Mouse (Mus musculus): ENCODE data around the gene Myo5a. TPM values are rescaled to one million over a fixed set of nuclear protein-coding genes. Genes with fewer than 3 reads are reported as not detected.

Gene Myo5a
- polyA plus RNA-seq, 1 experiment = 89.9 TPM

- no peak overlapping the region for H3K4me3 ChIP-seq (replicated peaks; ENCODE audit: insufficient read depth, low read depth, low read length)
- H3K4me1 ChIP-seq (ENCODE audit: control insufficient read depth, insufficient read depth, low read length) = peaks cover 3% of the 10 kb centered on the region; the same call in 1 of the 2 replicates
- no peak for DNase-seq
- H3K27me3 ChIP-seq (ENCODE audit: control insufficient read depth, insufficient read depth, low read length) = no peaks in the 10 kb centered on the region
- H3K27ac ChIP-seq (ENCODE audit: insufficient read depth, low read length) = no peak overlapping the region
- TF ChIP-seq CTCF (IDR thresholded peaks at IDR 0.05; ENCODE audit: borderline replicate concordance, insufficient read depth, low read depth, low read length) (no peak), POLR2A (IDR thresholded peaks at IDR 0.05; ENCODE audit: borderline replicate concordance, insufficient read depth, low read length) (no peak)
Observed at GRCm38 (mm10) chr9:75102131-75102530, 31.3 kb downstream of the Myo5a start.

DNA sequence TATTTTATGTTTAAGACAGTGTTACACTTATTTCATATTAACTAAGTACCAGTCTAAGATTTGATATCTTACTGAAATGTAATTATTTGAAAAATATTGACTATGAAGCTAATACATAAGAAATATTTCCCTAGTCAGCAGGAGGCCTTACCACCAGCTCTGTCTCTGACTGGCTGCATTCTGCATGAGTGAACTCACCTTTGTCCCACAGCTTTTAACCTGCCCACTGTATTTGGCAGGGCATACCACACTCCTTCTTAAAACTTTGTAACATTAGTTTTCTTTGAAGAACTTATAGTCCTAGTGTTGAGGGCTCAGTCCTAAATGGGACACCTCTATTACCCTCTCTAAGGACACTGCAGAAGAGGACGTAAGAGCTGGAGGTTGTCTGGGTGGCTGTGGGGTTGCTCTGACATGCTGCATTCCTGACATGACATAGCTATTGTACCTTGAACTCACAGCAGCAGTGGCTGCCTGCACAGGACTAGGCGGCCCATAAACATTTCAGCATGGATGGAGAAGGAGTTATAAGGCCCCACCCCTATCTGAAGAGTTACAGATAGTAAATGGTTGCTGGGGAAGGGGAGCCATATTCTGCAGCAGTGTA is 45.9 kb downstream of the Myo5a start:
- DNase-seq = no peak
- no peaks in the 10 kb centered on the region for H3K27me3 ChIP-seq (ENCODE audit: control insufficient read depth, insufficient read depth, low read length)
- no peak overlapping the region for H3K27ac ChIP-seq (ENCODE audit: insufficient read depth, low read length)
- TF ChIP-seq POLR2A (IDR thresholded peaks at IDR 0.05; ENCODE audit: borderline replicate concordance, insufficient read depth, low read length) (no peak), CTCF (IDR thresholded peaks at IDR 0.05; ENCODE audit: borderline replicate concordance, insufficient read depth, low read depth, low read length) (no peak)
- no peak overlapping the region for H3K4me3 ChIP-seq (replicated peaks; ENCODE audit: insufficient read depth, low read depth, low read length)
- 85% methylated on average over 2 of the region's 2 CpGs for WGBS
- H3K4me1 ChIP-seq (ENCODE audit: control insufficient read depth, insufficient read depth, low read length) = no peaks in the 10 kb centered on the region; the same call in 1 of the 2 replicates

GRCm38 (mm10) chr9:75121126-75121525 is 50.3 kb downstream of the Myo5a start:
- WGBS = 10% methylated on average over 3 of the region's 3 CpGs
- H3K4me1 ChIP-seq (ENCODE audit: control insufficient read depth, insufficient read depth, low read length) = no peaks in the 10 kb centered on the region; the same call in 1 of the 2 replicates
- TF ChIP-seq CTCF (IDR thresholded peaks at IDR 0.05; ENCODE audit: borderline replicate concordance, insufficient read depth, low read depth, low read length) = no peak
- no peaks in the 10 kb centered on the region for H3K27me3 ChIP-seq (ENCODE audit: control insufficient read depth, insufficient read depth, low read length)
- no peak overlapping the region for H3K4me3 ChIP-seq (replicated peaks; ENCODE audit: insufficient read depth, low read depth, low read length)
- H3K27ac ChIP-seq (ENCODE audit: insufficient read depth, low read length) = peak overlapping the region; percentile 20; the same call in 1 of the 2 replicates
- DNase-seq = peak; percentile 27 to 57

- no peak for DNase-seq
- H3K27ac ChIP-seq (ENCODE audit: insufficient read depth, low read length) = no peak overlapping the region
- no peak for TF ChIP-seq CTCF (IDR thresholded peaks at IDR 0.05; ENCODE audit: borderline replicate concordance, insufficient read depth, low read depth, low read length)
- TF ChIP-seq POLR2A (IDR thresholded peaks at IDR 0.05; ENCODE audit: borderline replicate concordance, insufficient read depth, low read length) = no peak
- H3K4me3 ChIP-seq (replicated peaks; ENCODE audit: insufficient read depth, low read depth, low read length) = no peak overlapping the region
- H3K27me3 ChIP-seq (ENCODE audit: control insufficient read depth, insufficient read depth, low read length) = no peaks in the 10 kb centered on the region
- H3K4me1 ChIP-seq (ENCODE audit: control insufficient read depth, insufficient read depth, low read length) = no peaks in the 10 kb centered on the region; the same call in 1 of the 2 replicates
- WGBS = 30% methylated on average over 6 of the region's 6 CpGs
Observed at GRCm38 (mm10) chr9:75124201-75124721, 53.4 kb downstream of the Myo5a start.

DNA sequence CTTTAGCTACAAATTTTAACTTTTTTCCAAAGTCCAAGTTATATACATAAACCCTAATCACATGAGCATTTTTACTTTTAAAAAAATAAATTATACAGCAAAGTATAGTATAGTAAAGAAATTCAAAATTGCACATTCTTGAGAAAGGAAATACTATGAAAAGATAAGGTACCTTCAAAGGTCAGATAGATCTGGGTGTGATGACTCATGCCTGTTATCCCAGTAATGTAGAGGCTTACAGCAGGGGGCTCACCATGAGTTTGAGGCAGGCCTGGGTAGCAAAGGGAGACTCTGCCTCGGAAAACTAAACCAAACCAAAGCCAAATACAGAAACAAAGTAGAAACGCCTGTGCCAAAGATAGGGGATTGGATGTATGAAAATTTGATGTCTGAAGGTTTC is 59.7 kb downstream of the Myo5a start:
- no peak overlapping the region for H3K27ac ChIP-seq (ENCODE audit: insufficient read depth, low read length)
- no peak for TF ChIP-seq CTCF (IDR thresholded peaks at IDR 0.05; ENCODE audit: borderline replicate concordance, insufficient read depth, low read depth, low read length)
- no peak for TF ChIP-seq POLR2A (IDR thresholded peaks at IDR 0.05; ENCODE audit: borderline replicate concordance, insufficient read depth, low read length)
- peak in 1 of 2 experiments; percentile 36 for DNase-seq
- no peak overlapping the region for H3K4me3 ChIP-seq (replicated peaks; ENCODE audit: insufficient read depth, low read depth, low read length)
- WGBS = 51% methylated on average over 2 of the region's 2 CpGs
- no peaks in the 10 kb centered on the region for H3K27me3 ChIP-seq (ENCODE audit: control insufficient read depth, insufficient read depth, low read length)
- no peaks in the 10 kb centered on the region for H3K4me1 ChIP-seq (ENCODE audit: control insufficient read depth, insufficient read depth, low read length)

DNA sequence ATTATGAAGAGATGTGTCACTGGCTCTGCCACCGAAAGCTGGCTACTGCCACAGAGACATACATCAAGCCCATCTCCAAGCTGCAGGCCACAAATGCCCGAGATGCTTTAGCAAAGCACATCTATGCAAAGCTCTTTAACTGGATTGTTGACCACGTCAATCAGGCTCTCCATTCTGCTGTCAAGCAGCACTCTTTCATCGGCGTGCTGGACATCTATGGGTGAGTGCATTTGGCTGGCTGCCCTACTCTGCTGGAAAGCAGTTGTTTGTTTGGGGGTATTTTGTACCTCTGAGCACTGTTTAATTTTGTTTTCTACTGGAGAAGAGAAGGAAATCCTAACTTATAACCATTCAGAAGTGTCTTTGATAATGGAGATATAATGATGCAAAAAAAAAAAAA is 76.1 kb downstream of the Myo5a start:
- H3K4me1 ChIP-seq (ENCODE audit: control insufficient read depth, insufficient read depth, low read length) = no peaks in the 10 kb centered on the region
- DNase-seq = no peak
- no peak for TF ChIP-seq CTCF (IDR thresholded peaks at IDR 0.05; ENCODE audit: borderline replicate concordance, insufficient read depth, low read depth, low read length)
- TF ChIP-seq POLR2A (IDR thresholded peaks at IDR 0.05; ENCODE audit: borderline replicate concordance, insufficient read depth, low read length) = no peak
- no peak overlapping the region for H3K4me3 ChIP-seq (replicated peaks; ENCODE audit: insufficient read depth, low read depth, low read length)
- WGBS = 25% methylated on average over 5 of the region's 5 CpGs
- H3K27me3 ChIP-seq (ENCODE audit: control insufficient read depth, insufficient read depth, low read length) = no peaks in the 10 kb centered on the region
- H3K27ac ChIP-seq (ENCODE audit: insufficient read depth, low read length) = no peak overlapping the region

DNA sequence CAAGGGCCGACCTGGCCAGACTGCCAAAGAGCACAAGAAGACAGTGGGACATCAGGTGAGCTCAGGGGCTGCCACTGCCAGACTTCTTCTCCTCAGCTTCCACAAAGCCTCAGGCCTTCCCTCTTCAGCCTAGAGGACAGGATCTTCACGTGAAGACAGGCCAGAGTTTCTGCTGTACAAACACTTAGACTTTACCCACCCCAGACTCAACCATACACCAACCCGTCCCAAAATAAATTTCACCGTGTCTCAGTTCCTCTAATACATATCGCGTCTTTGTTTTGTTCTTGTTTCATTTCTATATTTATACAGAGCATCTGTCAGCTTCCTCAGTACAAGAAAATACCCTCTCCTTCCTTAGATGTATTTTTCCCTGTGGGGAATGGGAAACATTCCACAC is 89.7 kb downstream of the Myo5a start:
- no peak for TF ChIP-seq CTCF (IDR thresholded peaks at IDR 0.05; ENCODE audit: borderline replicate concordance, insufficient read depth, low read depth, low read length)
- no peak for TF ChIP-seq POLR2A (IDR thresholded peaks at IDR 0.05; ENCODE audit: borderline replicate concordance, insufficient read depth, low read length)
- Histone ChIP-seq H3K27me3 (ENCODE audit: control insufficient read depth, insufficient read depth, low read length) (no peaks in the 10 kb centered on the region), H3K4me1 (ENCODE audit: control insufficient read depth, insufficient read depth, low read length) (no peaks in the 10 kb centered on the region), H3K27ac (ENCODE audit: insufficient read depth, low read length) (no peak overlapping the region), H3K4me3 (replicated peaks; ENCODE audit: insufficient read depth, low read depth, low read length) (no peak overlapping the region)
- no peak for DNase-seq
- 85% methylated on average over 6 of the region's 6 CpGs for WGBS

- H3K4me1 ChIP-seq (ENCODE audit: control insufficient read depth, insufficient read depth, low read length) = no peaks in the 10 kb centered on the region
- no peaks in the 10 kb centered on the region for H3K27me3 ChIP-seq (ENCODE audit: control insufficient read depth, insufficient read depth, low read length)
- DNase-seq = peak; percentile 50 to 80
- H3K4me3 ChIP-seq (replicated peaks; ENCODE audit: insufficient read depth, low read depth, low read length) = no peak overlapping the region
- no peak overlapping the region for H3K27ac ChIP-seq (ENCODE audit: insufficient read depth, low read length)
- TF ChIP-seq POLR2A (IDR thresholded peaks at IDR 0.05; ENCODE audit: borderline replicate concordance, insufficient read depth, low read length) (no peak), CTCF (IDR thresholded peaks at IDR 0.05; ENCODE audit: borderline replicate concordance, insufficient read depth, low read depth, low read length) (no peak)
Observed at GRCm38 (mm10) chr9:75163650-75164049, 92.8 kb downstream of the Myo5a start.

All from cerebellum, adult 2 months (tissue).